Mouse (Mus musculus) spleen, adult 2 months (tissue): Measurements from ENCODE around the gene Tbx20.

ENCODE experiments used
- CTCF ChIP-seq: fragments of 200-500 bp; IDR thresholded peaks from 2 replicates; pipeline ENCODE4 v1.5.1; 2011; ENCODE audit warnings: mild to moderate bottlenecking, inconsistent platforms; ENCODE audit not compliant: insufficient read depth, insufficient read length, insufficient replicate concordance; ENCODE audit errors: extremely low read depth
- POLR2A ChIP-seq: fragments of 200-500 bp; IDR thresholded peaks from 2 replicates; pipeline ENCODE4 v1.6.1; 2011; ENCODE audit warnings: low read depth, low read length, inconsistent platforms

GRCm38 (mm10) chr9:24772431-24773120, 1.5 kb downstream of the Tbx20 start:
- TF ChIP-seq CTCF: no peak
- TF ChIP-seq POLR2A: no peak
